Mouse (Mus musculus) liver, embryonic 14.5 days (tissue): ENCODE data around the gene Pear1. TPM values are rescaled to one million over a fixed set of nuclear protein-coding genes. Genes with fewer than 3 reads are reported as not detected.

Source experiments
- ATAC-seq: fragments of 200-750 bp; cut with Nextera tagmentation; 2 replicates; pipeline ENCODE4 v1.8.0; 2017; ENCODE audit warnings: moderate number of reproducible peaks, mild to moderate bottlenecking, moderate library complexity; ENCODE audit not compliant: insufficient read depth
- DNase-seq, 3 experiments: peaks; one replicate each; pipeline ENCODE4 v3.0.0-alpha.2; 2012 to 2013; ENCODE audit warnings: low read depth in 3 of 3, low spot score in 3 of 3
- H3K27ac ChIP-seq: fragments of 300-500 bp; sonication (generic); 2 replicates; pipeline ENCODE4 v1.5.1; 2014; ENCODE audit warnings: moderate library complexity, mild to moderate bottlenecking, control low read depth, inconsistent platforms
- H3K27me3 ChIP-seq: fragments of 300-500 bp; sonication (generic); 2 replicates; pipeline ENCODE4 v1.6.1; 2014; ENCODE audit warnings: mild to moderate bottlenecking, low read length, moderate library complexity; ENCODE audit not compliant: control insufficient read depth, insufficient read depth
- H3K36me3 ChIP-seq: fragments of 300-500 bp; sonication (generic); replicated peaks from 2 replicates; pipeline ENCODE4 v1.6.1; 2014; ENCODE audit warnings: low read depth; ENCODE audit not compliant: control insufficient read depth, insufficient read depth
- H3K4me1 ChIP-seq, 2 experiments: fragments of 200-500 bp in 1 of 2; fragments of 300-500 bp in 1 of 2; sonication (generic) in 1 of 2; replicated peaks; 2 replicates each; pipeline ENCODE4 v1.6.1; 2012 to 2014; ENCODE audit warnings: antibody characterized with exemption in 1 of 2, inconsistent platforms in 1 of 2, low read length in 1 of 2; ENCODE audit not compliant: control insufficient read depth in 2 of 2, insufficient read depth in 2 of 2
- H3K4me2 ChIP-seq: fragments of 300-500 bp; sonication (generic); 2 replicates; pipeline ENCODE4 v1.6.1; 2014; ENCODE audit warnings: low read depth, mild to moderate bottlenecking, control low read depth, moderate library complexity
- H3K4me3 ChIP-seq, 2 experiments: fragments of 200-500 bp in 1 of 2; fragments of 300-500 bp in 1 of 2; sonication (generic) in 1 of 2; 2 replicates each; pipeline ENCODE4 v1.5.1; 2012 to 2014; ENCODE audit warnings: low read depth in 2 of 2, low read length in 2 of 2, mild to moderate bottlenecking in 2 of 2, control low read depth in 1 of 2, inconsistent platforms in 1 of 2, moderate library complexity in 1 of 2; ENCODE audit not compliant: insufficient read depth in 1 of 2
- H3K9ac ChIP-seq: fragments of 300-500 bp; sonication (generic); replicated peaks from 2 replicates; pipeline ENCODE4 v1.6.1; 2014; ENCODE audit warnings: mild to moderate bottlenecking, control low read depth, moderate library complexity
- H3K9me3 ChIP-seq: fragments of 300-500 bp; sonication (generic); 2 replicates; pipeline ENCODE4 v1.6.1; 2016; ENCODE audit warnings: low read length, mixed read lengths; ENCODE audit not compliant: control insufficient read depth
- CTCF ChIP-seq: IDR thresholded peaks from 2 replicates; pipeline ENCODE4 v1.5.1; 2016; ENCODE audit warnings: antibody characterized with exemption, low read depth, control low read depth
- EP300 ChIP-seq: IDR thresholded peaks from 2 replicates; pipeline ENCODE4 v1.6.1; 2016; ENCODE audit warnings: antibody characterized with exemption, low read depth
- WGBS: fragments of 180-500 bp; shearing (Covaris S2); extraction: QIAGEN DNeasy Blood & Tissue Kit; methylation state at CpG from one replicate; pipeline ENCODE4 v1.1.7; 2014; ENCODE audit not compliant: insufficient replicate concordance; 5-methylcytosine and 5-hydroxymethylcytosine counted together
- polyA plus RNA-seq, 2 experiments: library from polyadenylated mRNA; depleted of rRNA in 1 of 2; stranded (reverse) in 1 of 2; unstranded in 1 of 2; fragments of >200 nt; fragmentation: Nextera tagmentation in 1 of 2; extraction: Ambion mirVana in 1 of 2; gene quantifications; 2 replicates each; pipeline versions ENCODE4 v1.2.1 to v1.2.3; 2012 to 2014

Pear1 gene
- polyA plus RNA-seq, 2 experiments, result 3.8 to 5.4 TPM

DNA sequence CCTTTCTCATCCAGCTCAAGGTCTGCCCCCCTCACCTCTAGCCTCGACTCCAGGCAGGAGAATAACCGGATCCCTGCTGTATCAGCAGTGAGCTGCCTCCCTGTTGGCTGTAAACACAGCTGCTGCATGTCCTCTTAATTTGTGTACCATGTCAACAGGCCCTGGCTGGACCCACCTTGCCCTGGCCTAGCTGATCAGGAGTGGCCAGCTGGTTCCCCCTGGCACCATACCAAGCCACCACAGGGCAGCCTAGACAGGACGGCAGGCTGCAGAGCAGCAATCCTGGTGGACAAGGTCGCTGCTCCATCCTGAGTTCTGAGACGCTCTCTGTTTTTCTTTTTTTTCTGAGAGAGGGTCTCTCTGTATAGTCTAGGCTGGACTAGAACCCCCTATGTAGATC, 22.4 kb downstream of the Pear1 start:
- Histone ChIP-seq H3K4me2 (no peak overlapping the region), H3K9ac (no peak overlapping the region), H3K27me3 (peaks cover 32% of the 10 kb centered on the region), H3K4me3 (no peak overlapping the region), H3K27ac (no peak overlapping the region), H3K4me1 (no peaks in the 10 kb centered on the region), H3K9me3 (no peaks in the 10 kb centered on the region), H3K36me3 (no peaks in the 10 kb centered on the region)
- 42% methylated on average over 5 of the region's 5 CpGs for WGBS
- TF ChIP-seq EP300 (no peak), CTCF (no peak)
- ATAC-seq, result no peak
- no peak for DNase-seq

- Histone ChIP-seq H3K36me3 (no peaks in the 10 kb centered on the region), H3K4me3 (no peak within 1 kb of the TSS), H3K27me3 (peaks cover 53% of the 10 kb centered on the region), H3K9ac (no peak within 1 kb of the TSS), H3K4me1 (no peaks in the 10 kb centered on the region), H3K27ac (no peak within 1 kb of the TSS), H3K4me2 (peak within 1 kb of the TSS; percentile 24; the same call in 1 of the 2 replicates), H3K9me3 (no peaks in the 10 kb centered on the region)
- ATAC-seq (no peak), DNase-seq (no peak)
- TF ChIP-seq CTCF, result no peak
- no peak for TF ChIP-seq EP300
- 2% methylated on average over 29 of the region's 29 CpGs for WGBS
These were observed 27.3 kb downstream of the Pear1 start, which contains the start of gene Insrr for GRCm38 (mm10) chr3:87796736-87797334. TSS of gene Insrr (plus strand) at chr3:87796951.

DNA sequence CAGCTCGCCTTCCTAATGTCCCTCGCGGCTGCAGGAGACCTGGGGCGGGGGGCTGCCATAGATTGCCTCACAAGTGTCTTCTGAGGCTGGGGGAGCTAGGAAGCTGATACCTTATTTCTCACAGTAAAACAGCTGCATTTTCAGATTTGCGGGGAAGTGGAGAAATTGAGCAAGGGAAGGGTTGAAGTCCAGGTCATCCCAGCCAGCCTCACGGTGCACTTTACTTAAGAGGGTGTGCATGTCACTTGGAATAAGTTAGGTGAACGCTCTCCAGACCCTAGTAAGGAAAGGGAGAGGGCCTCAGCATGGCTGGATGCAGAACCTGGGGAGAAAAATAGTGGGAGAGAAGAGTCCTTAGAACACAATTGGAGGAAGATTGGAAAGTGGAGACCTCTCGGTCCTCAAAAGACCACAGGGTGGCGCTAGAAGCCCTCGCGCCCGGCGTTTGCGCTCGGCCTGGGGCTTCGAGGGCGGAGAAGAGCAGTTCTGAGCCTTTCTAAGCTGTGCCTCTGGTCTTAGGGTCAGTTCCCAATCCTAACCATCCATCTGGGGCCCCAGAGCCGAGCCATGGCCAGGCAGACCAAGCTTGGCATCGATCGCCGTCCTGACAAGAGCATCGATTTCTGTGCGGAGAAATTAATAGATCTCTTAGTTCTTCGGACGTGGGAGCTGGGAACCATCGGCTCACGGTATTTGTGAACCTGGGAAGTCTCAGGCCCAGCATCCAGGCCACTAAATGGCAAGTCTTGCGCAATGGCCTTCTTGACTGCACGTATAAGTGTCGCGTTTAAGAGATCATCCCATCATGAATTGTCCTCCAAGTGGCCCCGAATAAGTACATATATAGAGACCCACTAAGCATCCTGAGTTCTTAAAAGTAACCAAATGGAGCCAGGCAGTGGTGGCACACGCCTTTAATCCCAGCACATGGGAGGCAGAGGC, 28.5 kb downstream of the Pear1 start:
- Histone ChIP-seq H3K4me3 (0 out of 4 replicates have a peak overlapping the region, but pooled peaks of 1 of the 2 experiments have one; percentile 6), H3K27me3 (peaks cover 53% of the 10 kb centered on the region), H3K27ac (no peak overlapping the region), H3K4me2 (peak overlapping the region; percentile 18; the same call in 1 of the 2 replicates), H3K4me1 (no peaks in the 10 kb centered on the region), H3K9ac (no peak overlapping the region), H3K36me3 (no peaks in the 10 kb centered on the region), H3K9me3 (no peaks in the 10 kb centered on the region)
- peak in 1 of 3 experiments; percentile 9 for DNase-seq
- 13% methylated on average over 33 of the region's 33 CpGs for WGBS
- ATAC-seq, result no peak
- TF ChIP-seq CTCF, result peak; percentile 75
- TF ChIP-seq EP300, result no peak

DNA sequence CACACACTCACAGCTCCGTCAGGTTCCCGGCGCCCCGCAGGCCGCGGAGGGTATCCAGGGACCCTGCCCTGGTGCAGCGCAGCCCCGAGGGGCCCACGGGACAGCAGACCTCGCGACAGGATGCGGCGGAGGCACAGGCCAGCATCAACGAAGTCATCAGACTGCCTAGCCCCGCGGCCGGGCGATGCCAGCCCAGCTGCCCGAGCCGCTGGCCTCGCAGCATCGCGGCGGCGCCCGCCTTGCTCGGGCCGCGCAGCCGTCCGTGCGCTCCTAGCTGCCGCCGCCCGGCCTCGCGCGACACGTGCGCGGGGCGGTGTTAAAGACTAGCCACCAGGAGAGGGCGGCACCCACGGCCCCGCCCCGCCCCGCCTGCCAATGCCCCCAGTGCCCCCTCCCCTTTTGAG, 29.2 kb downstream of the Pear1 start, which contains the start of gene Ntrk1:
TSS of gene Ntrk1 (minus strand) at position 241 of the 404 bp plus-strand sequence.
- peak within 1 kb of the TSS; percentile 18; the same call in 1 of the 2 replicates for H3K4me2 ChIP-seq
- H3K27ac ChIP-seq, result no peak within 1 kb of the TSS
- under 1% methylated on average over 37 of the region's 47 CpGs for WGBS
- H3K9ac ChIP-seq, result no peak within 1 kb of the TSS
- peak within 1 kb of the TSS in 1 of 2 experiments; percentile 6; a peak in 1 of 4 replicates for H3K4me3 ChIP-seq
- H3K27me3 ChIP-seq, result peaks cover 53% of the 10 kb centered on the region
- no peaks in the 10 kb centered on the region for H3K9me3 ChIP-seq
- ATAC-seq (no peak), DNase-seq (no peak)
- no peaks in the 10 kb centered on the region for H3K36me3 ChIP-seq
- TF ChIP-seq CTCF, result no peak
- no peak for TF ChIP-seq EP300
- H3K4me1 ChIP-seq, result no peaks in the 10 kb centered on the region

GRCm38 (mm10) chr3:87789768-87790167, 34.3 kb downstream of the Pear1 start:
- no peak overlapping the region for H3K4me3 ChIP-seq
- H3K27me3 ChIP-seq, result peaks cover 18% of the 10 kb centered on the region
- H3K4me2 ChIP-seq, result no peak overlapping the region
- WGBS, result 32% methylated on average over 5 of the region's 5 CpGs
- no peak overlapping the region for H3K27ac ChIP-seq
- TF ChIP-seq CTCF (no peak), EP300 (no peak)
- no peak for DNase-seq
- no peaks in the 10 kb centered on the region for H3K9me3 ChIP-seq
- no peak overlapping the region for H3K9ac ChIP-seq
- H3K36me3 ChIP-seq, result no peaks in the 10 kb centered on the region
- H3K4me1 ChIP-seq, result no peaks in the 10 kb centered on the region
- no peak for ATAC-seq
